Mouse (Mus musculus) adrenal gland, adult (tissue): ENCODE measurements at regions not wholly inside any gene's neighbourhood (a gene's known extent, or its start where the extent isn't known, plus 50 kb on each side); places are given as distances from the start of the nearest gene placed in this dataset.

ENCODE experiments used
- DNase-seq, 2 experiments: peaks; one replicate each; pipeline ENCODE4 v3.0.0; 2022 to 2023; ENCODE audit warnings: low spot score in 1 of 2; ENCODE audit not compliant: inconsistent age in 2 of 2

DNA sequence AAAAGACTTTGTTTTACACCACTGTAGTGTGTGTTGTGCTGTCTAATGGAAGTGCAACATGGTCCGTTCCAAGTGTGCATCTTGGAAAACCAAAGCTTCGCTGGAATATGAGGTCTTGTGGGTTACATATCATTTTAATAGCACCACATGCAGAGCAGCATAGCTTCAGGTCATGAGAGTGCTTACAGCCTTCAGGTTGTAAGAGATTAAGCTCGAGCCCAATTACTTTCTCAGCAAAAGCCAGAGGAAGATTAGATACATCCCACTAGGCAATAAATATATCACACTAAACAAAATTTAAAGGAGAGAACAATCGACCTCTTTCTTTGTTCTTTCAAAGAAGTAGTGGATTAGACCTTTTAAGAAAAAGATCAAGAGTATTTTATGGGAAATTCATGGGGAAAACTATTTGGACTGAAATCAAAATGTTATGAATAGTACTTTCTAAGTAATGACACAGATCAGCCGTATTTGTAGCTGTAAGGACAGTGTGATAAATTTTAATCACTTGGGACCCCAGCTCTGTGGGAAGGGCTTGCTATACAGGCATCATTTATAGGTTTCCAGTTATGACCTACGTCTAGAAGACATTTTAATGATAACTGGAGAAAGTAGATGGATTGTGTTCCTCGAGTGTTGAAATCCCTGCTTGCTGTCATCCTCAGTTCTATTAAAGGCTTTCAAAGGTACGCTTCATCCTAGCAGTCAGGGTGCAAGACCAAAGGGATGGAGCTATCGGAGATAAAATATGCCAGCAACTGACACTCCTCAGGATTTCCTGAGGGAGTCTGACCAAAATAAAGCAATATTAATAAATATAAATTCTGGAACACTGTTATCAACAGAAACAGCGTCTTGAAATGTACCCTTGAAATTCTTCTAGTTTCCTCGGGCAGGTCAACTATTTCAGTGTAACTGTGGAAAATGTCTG, 101.3 kb upstream of the Tcf21 start:
- no peak for DNase-seq

DNA sequence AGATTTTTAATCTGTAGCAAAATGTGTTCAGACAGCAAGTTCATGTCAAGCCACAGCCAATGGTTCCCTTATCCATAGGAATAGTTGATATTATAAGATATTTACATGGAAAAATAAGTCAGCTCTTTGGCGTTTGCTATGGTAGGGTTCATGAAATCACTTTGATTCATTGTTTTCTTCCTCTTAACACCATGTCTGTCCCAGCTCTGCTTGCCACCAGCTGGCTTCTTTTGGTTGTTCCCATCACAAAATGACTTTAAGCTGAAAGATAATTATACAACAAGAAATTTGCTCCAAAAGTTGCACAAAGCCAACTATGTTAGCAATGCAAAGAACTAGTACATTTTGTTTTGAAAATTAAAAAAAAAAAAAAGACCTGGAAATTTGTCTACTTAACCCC, 99.9 kb upstream of the Tcf21 start:
- no peak for DNase-seq

DNA sequence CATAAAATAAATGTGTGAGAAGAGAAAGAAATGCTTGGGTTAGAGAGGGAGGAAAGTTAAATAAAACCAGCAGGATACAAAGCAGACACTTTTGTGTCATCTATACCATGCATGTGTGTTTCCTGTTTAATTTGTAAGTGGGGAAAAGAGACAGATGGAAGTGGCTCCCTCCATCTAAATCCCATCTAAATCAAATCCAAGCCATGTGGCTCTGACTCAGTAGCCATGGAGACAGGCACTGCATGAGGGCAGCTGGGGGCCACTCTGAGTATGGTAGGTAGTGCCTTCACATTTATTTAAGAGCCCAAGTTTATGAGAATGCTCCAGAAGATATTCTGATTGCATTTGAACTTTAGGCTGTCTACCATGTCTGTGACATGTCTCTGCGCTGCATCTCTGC, 97.8 kb upstream of the Tcf21 start:
- no peak for DNase-seq

DNA sequence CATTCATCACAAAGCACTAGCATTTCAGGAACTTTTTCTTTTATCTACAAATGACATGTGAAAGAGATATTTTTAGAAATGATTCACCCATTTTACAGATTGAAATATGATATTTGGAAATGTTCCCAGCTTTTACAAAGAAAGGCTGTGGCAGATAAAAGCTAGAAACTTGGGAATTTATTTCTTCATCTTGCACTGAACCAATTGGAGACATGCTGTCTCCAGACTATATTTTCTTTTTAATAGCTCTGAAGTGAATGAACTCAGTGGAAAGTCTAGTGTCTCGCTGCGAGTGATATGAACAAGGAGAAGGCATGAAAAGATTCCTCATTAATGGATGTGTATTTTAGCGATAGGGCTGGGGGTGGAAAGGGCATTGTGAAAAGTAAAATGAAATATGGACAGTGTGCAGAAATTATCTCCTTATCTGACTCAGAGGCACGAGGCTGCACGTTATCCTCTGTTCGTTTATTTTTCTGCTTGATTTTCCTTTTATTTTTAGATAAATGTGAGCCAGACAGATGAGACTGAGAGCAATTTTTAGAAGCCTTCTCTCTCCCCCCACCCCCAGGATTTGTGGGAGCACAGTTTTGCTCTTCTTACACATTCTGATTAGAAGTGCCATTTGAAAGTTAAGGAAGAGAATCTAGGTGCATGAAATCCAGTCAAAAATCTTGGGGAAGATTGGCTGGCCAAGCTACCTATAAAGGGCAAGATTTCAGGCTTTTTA, 96.0 kb upstream of the Tcf21 start:
- DNase-seq, result peak in 1 of 2 experiments; percentile 33

DNA sequence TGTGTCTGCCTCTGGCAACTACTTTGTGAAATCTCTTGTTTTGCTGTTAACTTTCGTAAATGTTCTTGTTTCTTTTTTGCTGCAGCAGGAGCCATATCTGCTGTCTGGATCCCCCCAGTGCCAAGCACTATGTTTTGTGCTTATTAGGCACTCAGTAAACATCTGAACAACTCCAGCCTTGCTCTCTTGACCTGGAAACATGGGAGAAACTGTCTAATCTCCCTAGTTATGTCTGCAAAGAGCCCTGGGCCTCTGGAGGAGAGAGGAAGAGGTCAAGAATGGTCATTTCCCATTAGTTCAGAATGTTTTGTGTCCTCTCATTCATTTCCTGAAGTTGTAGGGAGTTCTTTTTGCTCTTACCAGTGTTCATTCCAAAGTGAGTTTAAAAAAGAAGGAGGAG, 93.1 kb upstream of the Tcf21 start:
- DNase-seq, result no peak

DNA sequence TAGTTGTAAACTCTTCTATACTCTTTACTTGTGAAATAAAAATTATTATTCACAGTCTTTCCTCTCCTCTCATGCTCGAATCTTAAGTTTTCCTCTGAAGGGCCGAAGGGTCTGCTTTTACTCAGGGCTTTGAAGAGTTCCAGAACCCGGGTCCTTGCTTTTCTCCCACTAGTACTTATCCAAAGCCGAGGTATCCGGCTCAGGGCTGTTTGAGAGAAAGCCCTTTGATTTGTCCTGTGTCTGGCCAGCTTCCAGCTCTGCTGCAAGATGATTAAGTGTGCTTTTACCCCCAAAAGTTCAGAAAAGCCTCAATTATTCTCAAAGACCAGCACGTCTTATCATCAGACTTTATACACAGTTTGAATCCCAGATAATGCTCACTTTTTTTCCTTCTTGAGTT, 88.7 kb upstream of the Tcf21 start:
- peak in 1 of 2 experiments; percentile 33 for DNase-seq

DNA sequence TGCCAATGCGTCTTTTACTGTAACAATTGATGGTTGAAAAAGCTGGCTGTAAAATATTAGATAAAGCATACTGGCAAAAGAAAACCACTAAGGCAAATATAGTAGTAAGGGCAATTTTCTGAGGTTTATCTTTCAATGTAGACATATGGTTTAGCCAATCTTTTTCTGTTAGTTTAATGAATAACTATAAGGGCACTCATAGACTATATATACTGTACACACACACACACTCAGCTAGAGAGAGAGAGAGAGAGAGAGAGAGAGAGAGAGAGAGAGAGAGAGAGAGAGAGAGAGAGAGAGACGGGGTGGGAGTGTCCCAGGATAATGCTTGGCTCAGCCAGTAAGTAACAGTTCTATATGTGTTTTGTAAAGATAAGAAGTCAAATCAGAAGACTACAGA, 85.3 kb upstream of the Tcf21 start:
- DNase-seq, result no peak

DNA sequence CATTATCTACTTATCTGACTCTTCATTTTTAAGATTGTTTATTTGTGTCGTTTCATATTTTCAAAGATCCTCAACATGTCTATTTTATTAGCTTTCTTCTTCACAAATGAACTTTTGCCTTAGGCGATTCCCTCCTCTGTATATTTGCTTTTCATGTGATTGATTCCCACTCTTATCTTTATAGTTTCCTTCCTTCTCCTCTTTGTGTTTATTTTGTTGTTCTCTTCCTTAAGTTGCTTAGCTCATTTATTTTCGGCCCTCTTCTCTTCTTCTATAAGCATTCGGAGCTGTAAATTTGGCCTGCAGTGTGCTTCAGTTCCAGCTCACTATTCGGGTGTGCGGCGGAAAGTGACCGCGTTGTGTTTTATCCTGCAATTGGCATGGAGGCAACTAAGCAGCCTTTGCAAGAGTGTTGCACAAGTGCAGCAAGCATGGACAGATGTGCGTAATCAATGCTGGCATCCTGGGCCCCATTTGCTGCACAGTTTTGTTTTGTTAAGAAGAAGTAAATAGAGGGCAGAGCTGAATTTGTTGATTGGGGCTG, 73.5 kb upstream of the Tcf21 start:
- no peak for DNase-seq

DNA sequence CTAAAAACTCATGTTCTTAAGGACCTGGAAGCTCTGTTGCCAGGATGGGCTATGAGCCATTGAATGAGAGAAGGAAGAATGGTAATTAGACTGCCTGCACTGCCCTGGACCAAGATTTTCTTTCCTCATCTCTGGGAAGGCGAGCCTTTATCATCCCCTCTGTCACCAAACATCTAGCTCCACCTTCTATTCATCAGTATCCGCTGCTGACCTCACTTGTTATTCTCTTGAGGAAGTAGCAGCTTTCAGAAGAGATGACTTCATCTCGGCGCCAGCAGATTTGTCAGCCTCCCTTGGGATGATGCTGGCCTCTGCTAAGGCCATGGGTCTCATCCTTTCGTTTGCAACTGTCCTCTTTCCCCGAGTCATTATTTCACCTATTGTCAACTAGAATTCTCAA, 67.5 kb upstream of the Tcf21 start:
- no peak for DNase-seq

DNA sequence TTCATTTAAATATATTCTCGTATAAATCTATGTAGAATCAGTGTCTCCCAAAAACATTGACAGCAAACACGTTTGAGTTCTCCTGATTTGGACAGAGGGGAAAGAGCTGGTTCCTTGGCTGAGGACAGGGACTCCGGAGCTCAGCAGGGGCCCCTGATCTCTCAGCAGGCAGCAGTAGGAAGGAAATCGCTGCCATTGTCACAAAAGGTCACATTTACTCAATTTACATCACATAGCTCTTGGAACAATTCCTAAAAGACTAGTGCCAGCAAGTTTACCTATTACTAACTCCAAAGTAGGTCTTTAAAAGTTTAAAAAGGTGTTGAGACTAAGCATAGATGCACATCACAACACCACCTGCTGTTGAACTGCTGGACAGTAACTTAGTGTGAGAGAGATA, 59.7 kb upstream of the Tcf21 start:
- no peak for DNase-seq

DNA sequence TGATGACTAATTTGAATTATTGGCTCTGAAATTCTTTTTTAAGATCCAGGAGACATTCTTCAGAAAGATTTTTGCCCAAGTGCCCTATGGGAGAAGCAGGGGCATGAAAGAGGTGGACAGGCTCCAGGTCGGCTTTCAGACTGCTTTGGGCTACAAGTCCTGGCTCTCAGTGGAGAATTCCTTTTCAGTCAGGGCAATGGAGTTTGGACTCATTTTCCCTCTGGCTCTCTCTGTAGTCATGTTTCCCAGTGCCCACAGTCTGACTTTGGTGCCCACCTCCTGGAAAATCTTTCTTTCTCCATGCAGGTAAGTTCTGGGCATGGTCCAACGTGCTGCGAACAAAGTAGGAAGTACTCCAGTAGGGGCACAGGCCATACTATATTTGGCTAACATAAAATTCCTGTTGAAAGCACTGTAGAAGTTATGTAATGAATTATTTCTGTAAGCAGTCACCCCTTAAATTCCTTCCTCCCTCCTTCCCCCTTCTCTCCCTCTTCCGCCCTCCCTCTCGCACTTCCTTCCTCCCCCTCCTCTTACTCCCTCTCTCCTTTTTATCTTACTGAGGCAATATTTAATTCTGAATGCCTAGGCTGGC, 57.7 kb upstream of the Tcf21 start:
- DNase-seq, result no peak

DNA sequence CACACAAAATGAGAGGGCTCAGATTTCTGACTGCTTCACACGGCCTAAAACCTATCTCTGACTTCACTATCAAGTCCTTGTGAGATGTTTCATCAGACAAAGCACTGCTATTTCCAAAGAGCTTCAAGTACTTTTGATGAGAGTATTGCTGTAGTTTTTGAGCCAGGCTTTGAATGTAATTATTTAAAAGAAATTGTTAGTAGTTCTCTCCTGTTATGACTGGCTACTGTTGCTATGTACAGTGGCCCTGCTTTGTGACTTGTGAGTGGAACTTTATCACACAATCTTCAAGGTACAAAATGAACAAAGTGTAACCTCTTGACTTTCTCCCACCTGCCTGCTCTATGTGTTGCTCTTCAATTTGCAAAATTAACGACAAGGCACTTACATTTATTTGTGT, 57.1 kb upstream of the Tcf21 start:
- no peak for DNase-seq

DNA sequence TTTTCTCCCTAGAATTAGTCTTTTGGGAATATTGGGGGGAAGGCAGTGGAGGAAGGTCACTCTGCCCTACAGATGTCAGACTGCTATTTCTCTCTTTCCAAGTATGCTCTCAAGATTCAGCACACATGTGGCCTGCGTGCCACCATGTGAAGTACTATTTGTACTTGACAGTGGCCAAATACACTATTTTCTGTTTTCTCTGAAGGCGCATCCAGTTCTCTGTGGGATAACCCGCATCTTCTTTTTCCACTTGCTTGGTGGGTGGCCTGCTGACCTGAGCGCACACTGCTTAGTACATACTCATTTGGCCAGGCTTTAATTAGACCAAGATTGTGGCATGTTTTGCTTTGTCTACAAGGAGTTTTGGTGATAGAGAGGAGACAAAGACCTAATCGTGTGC, 55.7 kb upstream of the Tcf21 start:
- DNase-seq, result no peak

DNA sequence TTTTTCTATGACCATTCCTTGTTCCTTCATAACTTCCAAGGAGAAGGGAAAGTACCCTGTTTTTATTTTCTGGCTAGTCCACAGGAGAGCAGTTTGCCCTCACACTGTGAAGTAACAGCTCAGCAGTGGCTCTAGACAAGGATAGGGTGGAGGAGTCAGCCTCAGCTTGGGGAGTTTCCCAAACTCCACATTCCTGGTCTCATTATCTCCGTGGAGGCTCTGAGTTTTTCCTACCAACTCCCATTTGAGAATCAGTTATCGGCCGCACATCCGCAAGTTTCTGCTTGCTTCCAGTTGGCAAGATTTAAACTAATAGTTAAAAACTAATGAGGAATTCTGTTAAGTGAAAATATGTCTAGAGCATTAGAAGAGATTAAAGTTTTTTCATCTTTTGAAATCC, 55.2 kb upstream of the Tcf21 start:
- DNase-seq, result no peak
